Mouse (Mus musculus) cerebellum, adult 11-12 months (tissue): Measurements from ENCODE around the gene Tiam1.

Experiments used
- DNase-seq: peaks from one replicate; pipeline ENCODE4 v3.0.0; 2022

The Tiam1 gene

DNA sequence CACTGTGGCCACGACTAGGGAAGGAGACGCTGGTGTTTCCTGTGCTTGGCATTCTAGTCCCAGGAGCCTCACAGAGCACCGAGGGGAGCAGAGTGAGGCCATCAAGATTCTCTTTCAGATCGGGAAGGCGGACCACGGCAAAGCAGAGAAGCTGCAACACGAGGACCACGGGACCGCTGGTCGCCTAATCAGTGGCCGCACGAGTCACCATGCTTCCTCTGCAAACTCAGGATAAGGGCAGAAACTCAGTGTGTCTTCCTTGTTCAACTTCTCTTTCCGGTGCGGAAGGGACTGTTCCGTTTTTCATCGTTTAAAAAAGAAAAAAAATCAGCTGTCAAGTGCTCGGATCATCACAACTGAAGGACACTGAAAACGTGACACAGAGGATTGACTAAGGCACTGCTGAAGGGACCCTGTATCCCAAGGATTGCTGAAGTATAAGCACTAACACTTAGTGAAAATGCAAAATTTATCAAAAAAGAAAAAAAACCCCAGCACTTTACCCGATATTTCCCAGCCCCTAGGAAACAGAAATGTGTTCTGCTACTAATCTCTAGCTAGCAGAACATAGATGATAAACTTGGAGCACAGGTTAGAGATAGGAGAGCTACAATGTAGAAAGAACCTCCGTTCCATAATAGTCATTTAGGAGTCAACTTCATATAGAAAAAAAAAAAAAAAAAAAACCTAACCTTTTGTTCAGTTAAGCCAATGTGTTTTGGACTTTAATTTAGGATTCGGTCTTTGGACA is 99.4 kb downstream of the Tiam1 start:
- no peak for DNase-seq

DNA sequence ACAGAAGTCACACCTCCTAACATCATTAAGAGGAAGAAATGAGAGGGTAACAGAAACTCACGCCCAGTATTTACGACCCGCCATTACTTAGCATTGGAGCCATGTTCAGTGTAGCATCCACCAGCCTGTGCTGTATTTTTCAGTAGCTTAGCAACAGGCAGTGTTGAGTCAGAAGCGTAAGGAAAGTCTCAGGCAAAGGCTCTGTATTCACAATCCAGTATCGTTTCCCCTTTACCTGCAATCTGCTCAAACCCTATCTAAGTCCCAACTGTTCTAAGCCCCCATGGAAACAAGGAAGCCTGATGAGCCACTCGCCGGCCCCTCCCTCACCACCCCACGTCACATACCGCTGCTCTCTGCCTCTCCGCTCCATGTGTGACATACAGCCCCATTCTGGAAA is 100.7 kb downstream of the Tiam1 start:
- no peak for DNase-seq

GRCm38 (mm10) chr16:90042386-90042785 is 101.2 kb downstream of the Tiam1 start:
- no peak for DNase-seq

GRCm38 (mm10) chr16:90040771-90041364 is 102.7 kb downstream of the Tiam1 start:
- no peak for DNase-seq

- DNase-seq: no peak
Measured at GRCm38 (mm10) chr16:90035595-90036110, 107.9 kb downstream of the Tiam1 start.

DNA sequence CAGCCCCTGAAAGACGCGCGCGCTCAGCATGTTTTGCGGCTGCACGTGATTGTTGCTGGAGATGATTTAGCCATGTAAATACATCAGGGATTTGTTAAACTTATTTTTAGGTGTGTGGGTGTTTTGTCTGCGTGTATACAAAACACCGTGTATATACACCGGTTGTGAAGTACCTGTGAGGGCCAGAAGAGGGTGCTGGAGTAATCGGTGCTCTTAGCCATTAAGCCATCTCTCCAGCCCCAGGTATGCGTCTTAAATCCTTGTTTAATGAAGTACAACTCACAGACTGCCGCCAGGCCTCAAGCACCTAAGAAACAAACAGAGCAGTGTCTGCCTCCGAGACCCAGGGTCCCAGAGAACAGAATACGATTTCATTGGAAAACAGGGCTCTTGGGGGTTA is 113.2 kb downstream of the Tiam1 start:
- no peak for DNase-seq

- DNase-seq: no peak
Measured at GRCm38 (mm10) chr16:90027886-90028285, 115.7 kb downstream of the Tiam1 start.

DNA sequence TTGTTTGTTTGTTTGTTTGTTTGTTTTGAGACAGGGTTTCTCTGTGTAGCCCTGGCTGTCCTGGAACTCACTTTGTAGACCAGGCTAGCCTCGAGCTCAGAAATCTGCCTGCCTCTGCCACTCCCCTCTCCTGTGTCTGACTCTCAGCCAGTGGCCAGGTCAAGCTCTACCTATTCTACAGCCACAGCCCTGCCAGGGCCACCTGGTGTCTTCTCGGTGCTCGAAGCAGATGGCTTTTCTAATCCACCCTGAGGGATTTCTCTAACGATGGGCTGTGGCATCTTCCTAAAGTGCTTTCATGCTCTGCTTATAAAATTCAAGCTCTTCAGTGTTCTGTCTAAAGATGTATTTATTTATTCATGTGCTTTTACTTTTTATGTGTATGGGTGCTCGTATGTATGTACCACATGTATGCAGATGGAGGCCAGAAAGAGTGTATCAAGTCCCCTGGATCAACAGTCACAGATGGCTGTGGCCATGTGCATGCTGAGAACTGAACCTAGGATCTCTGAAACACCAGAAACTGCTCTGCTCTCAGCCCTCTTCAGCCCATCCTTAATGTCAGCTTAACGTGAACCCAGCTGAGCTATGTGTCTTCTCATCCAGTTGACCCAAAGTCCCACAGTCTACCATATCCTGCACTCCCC is 117.9 kb downstream of the Tiam1 start:
- peak; percentile 76 for DNase-seq

GRCm38 (mm10) chr16:90023665-90024010 is 119.9 kb downstream of the Tiam1 start:
- DNase-seq: peak; percentile 93

GRCm38 (mm10) chr16:90022932-90023664 is 120.5 kb downstream of the Tiam1 start:
- peak; percentile 58 for DNase-seq

- DNase-seq: no peak
Measured at GRCm38 (mm10) chr16:90016046-90016445, 127.5 kb downstream of the Tiam1 start.

DNA sequence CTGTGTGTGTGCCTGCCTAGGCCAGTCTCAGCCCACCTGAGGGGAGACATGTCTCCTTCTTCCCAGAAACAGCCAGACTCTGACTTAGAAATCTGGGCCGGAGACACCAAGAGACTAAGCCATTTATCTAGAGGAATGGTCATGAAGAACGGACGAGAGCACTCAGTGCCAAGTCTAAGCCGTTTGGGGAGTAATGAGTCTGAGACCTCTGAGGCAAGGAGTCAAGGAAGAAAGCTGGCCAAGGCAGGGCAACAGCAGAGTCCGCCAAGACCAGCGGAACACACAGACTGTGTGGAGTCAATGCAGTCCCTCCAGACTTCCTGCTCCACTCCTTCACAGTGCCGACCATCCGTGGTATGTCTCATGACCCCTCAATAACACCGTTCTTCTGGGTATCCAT is 129.0 kb downstream of the Tiam1 start:
- DNase-seq: no peak

DNA sequence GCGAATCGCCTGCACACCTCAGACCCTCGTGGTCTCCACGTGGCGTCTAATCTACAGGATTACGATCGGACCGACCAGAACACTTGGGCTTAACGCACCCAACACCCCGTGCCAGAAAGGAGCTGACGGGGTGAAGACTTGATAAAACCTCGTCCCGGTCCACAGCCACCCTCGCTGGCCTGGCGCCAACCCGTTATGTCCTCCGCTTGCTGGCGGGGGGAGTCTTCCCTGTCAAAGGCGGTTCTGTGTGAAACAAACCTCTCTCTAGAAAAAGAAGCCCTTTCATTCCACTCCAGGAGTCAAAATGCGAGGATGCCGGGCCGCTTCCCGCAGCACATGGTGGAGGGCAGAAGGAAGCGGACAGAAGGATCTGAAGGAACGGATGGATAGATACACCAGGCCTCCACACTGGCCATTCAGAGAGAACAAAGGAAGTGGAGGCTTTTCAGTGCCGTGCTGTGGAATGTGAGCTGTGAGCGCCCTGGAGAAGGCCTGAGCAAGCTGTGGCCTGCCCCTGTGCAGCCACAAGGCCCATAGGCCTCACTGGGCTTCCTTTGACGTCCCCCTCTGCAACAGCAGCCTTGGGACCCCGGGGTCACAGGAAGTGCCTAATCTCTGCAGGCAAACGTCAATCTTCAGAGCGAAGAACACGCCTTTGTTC is 131.9 kb downstream of the Tiam1 start:
- DNase-seq: no peak

DNA sequence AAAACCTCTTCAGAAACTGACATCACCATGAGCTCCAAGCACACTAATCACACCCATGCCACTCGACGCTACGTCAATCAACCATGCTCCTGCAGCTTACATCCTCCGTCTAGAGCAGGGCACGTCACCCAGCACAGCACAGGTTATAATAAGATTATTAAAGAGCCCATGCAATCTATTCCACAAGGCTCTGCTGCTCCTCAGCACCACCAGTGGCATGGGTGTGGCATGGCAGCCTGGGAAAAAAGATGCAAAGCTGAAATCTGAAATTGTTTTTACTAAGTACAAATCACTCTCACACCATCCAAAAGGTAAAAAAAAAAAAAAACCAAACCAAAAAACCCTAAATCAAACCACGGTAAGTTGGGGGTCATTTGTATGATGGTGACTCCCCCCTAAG is 135.1 kb downstream of the Tiam1 start:
- DNase-seq: no peak

DNA sequence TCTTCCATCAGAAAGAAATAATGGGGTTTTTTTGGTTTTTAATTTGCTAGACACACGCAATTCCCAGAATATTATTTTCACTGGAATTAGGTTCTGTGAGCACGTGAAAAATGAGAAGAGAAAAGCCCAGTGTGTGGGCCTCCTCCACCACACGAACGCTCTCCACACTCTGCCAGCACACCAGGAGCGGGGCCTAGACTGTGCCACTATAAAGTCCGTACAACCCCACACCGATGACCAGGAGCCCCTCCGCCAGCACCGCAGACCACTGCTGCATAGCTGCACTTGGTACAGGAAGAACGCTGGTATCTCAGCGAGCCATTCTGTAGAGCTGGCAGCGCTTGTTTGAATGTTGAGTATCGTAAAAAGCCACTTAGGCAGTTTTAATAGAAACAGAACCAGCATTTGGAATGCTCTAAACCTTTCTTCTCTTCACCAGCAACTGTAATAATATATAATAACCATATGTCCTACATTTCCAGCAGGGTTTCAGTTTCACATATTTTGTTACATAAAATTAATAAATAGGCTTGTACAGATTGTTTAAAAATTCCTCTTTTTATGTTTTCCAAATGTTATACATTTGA is 136.1 kb downstream of the Tiam1 start:
- no peak for DNase-seq

GRCm38 (mm10) chr16:90003556-90003955 is 140.0 kb downstream of the Tiam1 start:
- peak; percentile 56 for DNase-seq

DNA sequence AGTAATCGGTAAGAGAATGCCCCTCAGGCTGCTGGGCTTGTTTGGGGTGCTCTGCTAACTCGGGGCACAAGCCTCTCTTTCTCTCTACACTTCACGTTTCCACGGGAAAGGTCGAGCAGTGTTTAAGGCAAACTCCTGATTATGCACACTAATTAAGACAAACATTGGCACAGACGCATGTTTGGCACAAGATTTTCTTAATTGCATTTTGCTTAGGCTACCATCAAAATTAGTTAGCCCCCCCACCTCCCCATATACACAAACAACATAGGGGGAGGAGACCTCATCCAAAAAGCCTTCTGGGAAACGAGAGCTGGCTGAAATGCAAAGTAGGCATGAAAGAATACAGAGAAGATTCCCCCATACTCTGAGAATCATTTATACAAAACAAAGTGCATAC is 148.4 kb downstream of the Tiam1 start:
- no peak for DNase-seq

- peak; percentile 93 for DNase-seq
Measured at GRCm38 (mm10) chr16:89993991-89994825, 149.4 kb downstream of the Tiam1 start.

GRCm38 (mm10) chr16:89993506-89993905 is 150.1 kb downstream of the Tiam1 start:
- DNase-seq: peak; percentile 17

DNA sequence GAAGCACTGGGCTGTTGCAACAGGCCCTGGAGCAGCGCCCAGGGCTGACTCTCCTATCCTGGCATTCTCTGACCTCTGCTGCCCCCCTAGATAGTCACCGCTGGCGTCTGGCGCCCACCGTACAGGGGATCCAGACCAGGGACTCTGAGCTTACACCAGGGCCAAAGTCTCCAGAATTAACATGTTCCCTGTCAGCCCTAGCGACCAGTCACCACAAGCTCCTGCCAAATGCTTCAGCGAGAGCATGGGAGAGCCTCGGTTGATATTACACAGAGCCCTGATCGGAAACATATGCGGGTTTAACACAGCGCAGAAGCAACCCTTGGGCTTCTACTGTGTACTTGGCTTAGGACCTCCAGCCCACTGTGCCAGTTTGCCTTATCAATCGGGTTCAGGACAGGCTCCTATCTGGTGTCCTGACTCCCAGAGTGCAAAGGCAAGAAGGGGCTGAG is 151.8 kb downstream of the Tiam1 start:
- no peak for DNase-seq

- no peak for DNase-seq
Measured at GRCm38 (mm10) chr16:89990288-89990955, 153.1 kb downstream of the Tiam1 start.
